Mouse (Mus musculus) liver, adult 2 months (tissue): ENCODE results near the gene Mmp9. TPM values are rescaled to one million over a fixed set of nuclear protein-coding genes. Genes with fewer than 3 reads are reported as not detected.

Experiments used
- DNase-seq: peaks from one replicate; pipeline ENCODE4 v3.0.0-alpha.2; 2011; ENCODE audit warnings: low read depth, low spot score; ENCODE audit errors: extremely low read depth
- H3K27ac ChIP-seq: fragments of 200-500 bp; replicated peaks from 2 replicates; pipeline ENCODE4 v1.5.1; 2012; ENCODE audit warnings: low read depth, mild to moderate bottlenecking, control low read depth, inconsistent platforms, low read length; ENCODE audit not compliant: insufficient read depth
- H3K27me3 ChIP-seq: fragments of 200-500 bp; 2 replicates; pipeline ENCODE4 v1.6.1; 2012; ENCODE audit warnings: mild to moderate bottlenecking, moderate library complexity, low read length, inconsistent platforms; ENCODE audit not compliant: control insufficient read depth, insufficient read depth
- H3K36me3 ChIP-seq: fragments of 200-500 bp; 2 replicates; pipeline ENCODE4 v1.6.1; 2012; ENCODE audit warnings: low read length, inconsistent platforms; ENCODE audit not compliant: control insufficient read depth, insufficient read depth
- H3K4me1 ChIP-seq: fragments of 200-500 bp; 2 replicates; pipeline ENCODE4 v1.6.1; 2011; ENCODE audit warnings: low read length; ENCODE audit not compliant: control insufficient read depth, insufficient read depth
- H3K4me3 ChIP-seq: fragments of 200-500 bp; 2 replicates; pipeline ENCODE4 v1.5.1; 2011; ENCODE audit warnings: low read depth, mild to moderate bottlenecking, control low read depth, low read length, moderate library complexity; ENCODE audit not compliant: insufficient read depth
- H3K79me2 ChIP-seq: fragments of 200-500 bp; 2 replicates; pipeline ENCODE4 v1.6.1; 2012; ENCODE audit warnings: inconsistent platforms, mild to moderate bottlenecking, low read length, moderate library complexity; ENCODE audit not compliant: control insufficient read depth, insufficient read depth
- H3K9ac ChIP-seq: fragments of 200-500 bp; 2 replicates; pipeline ENCODE4 v1.6.1; 2012; ENCODE audit warnings: low read depth, mild to moderate bottlenecking, control low read depth, inconsistent platforms, low read length
- CTCF ChIP-seq: fragments of 200-500 bp; IDR thresholded peaks from 2 replicates; pipeline ENCODE4 v1.5.1; 2011; ENCODE audit warnings: low read depth, low read length, control low read depth
- POLR2A ChIP-seq: fragments of 200-500 bp; IDR thresholded peaks from 2 replicates; pipeline ENCODE4 v1.6.1; 2011; ENCODE audit warnings: low read length, control low read depth; ENCODE audit not compliant: insufficient read depth; ENCODE audit errors: extremely low read depth
- WGBS: fragments of 180-500 bp; shearing (Covaris S2); methylation state at CpG from one replicate; pipeline ENCODE4 v1.1.7; 2018; 5-methylcytosine and 5-hydroxymethylcytosine counted together
- polyA plus RNA-seq: library from polyadenylated mRNA; depleted of rRNA; stranded (reverse); fragments of >200 nt; gene quantifications from 2 replicates; pipeline ENCODE4 v1.2.3, GENCODE M21; 2012
- total RNA-seq: library from RNA; depleted of rRNA; stranded (reverse); fragments of >200 nt; gene quantifications from 2 replicates; pipeline ENCODE4 v1.2.3, GENCODE M21; 2014

The Mmp9 gene
- total and polyA plus RNA-seq, 2 experiments, result 0.55 to 0.65 TPM

GRCm38 (mm10) chr2:164903496-164903895, 37.1 kb upstream of the Mmp9 start:
- DNase-seq, result peak; percentile 65
- no peak overlapping the region for H3K4me3 ChIP-seq
- no peak overlapping the region for H3K27ac ChIP-seq
- H3K36me3 ChIP-seq, result peaks cover 44% of the 10 kb centered on the region
- TF ChIP-seq CTCF (no peak), POLR2A (no peak)
- H3K4me1 ChIP-seq, result no peaks in the 10 kb centered on the region
- 20% methylated on average over 1 of the region's 1 CpGs for WGBS
- H3K27me3 ChIP-seq, result no peaks in the 10 kb centered on the region
- no peaks in the 10 kb centered on the region for H3K79me2 ChIP-seq
- H3K9ac ChIP-seq, result no peak overlapping the region

DNA sequence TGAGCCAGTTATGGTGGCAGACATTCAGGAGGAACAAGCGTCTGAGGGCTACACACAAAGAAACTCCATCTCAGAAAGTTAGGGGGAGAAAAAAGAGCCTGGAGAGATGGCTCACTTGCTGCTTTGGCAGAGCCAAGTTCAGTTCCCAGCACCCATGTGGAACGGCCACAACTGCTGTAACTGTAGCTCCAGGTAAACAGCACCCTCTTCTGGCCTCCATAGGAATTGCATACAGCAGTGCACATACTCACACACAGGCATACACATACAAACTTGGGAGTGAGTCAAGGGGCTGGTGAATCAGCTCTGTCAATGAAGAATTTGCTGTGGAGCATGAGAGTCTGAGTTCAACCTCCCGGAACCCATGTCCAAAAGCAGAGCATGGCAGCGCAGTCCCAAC, 34.5 kb upstream of the Mmp9 start:
- no peak for DNase-seq
- WGBS, result over 99% methylated on average over 4 of the region's 4 CpGs
- peaks cover 35% of the 10 kb centered on the region for H3K36me3 ChIP-seq
- H3K4me3 ChIP-seq, result no peak overlapping the region
- peaks cover 5% of the 10 kb centered on the region for H3K4me1 ChIP-seq
- H3K27me3 ChIP-seq, result no peaks in the 10 kb centered on the region
- no peak overlapping the region for H3K9ac ChIP-seq
- peaks cover 5% of the 10 kb centered on the region; the same call in 1 of the 2 replicates for H3K79me2 ChIP-seq
- TF ChIP-seq POLR2A, result no peak
- 0 out of 2 replicates have a peak, but pooled peaks have one; percentile 21 for TF ChIP-seq CTCF
- H3K27ac ChIP-seq, result no peak overlapping the region

- H3K9ac ChIP-seq, result no peak overlapping the region
- H3K36me3 ChIP-seq, result peaks cover 33% of the 10 kb centered on the region
- H3K4me1 ChIP-seq, result peaks cover 10% of the 10 kb centered on the region
- 95% methylated on average over 12 of the region's 12 CpGs for WGBS
- no peak overlapping the region for H3K27ac ChIP-seq
- TF ChIP-seq CTCF (no peak), POLR2A (no peak)
- H3K27me3 ChIP-seq, result no peaks in the 10 kb centered on the region
- no peak overlapping the region for H3K4me3 ChIP-seq
- peaks cover 5% of the 10 kb centered on the region; the same call in 1 of the 2 replicates for H3K79me2 ChIP-seq
- no peak for DNase-seq
These were observed 33.1 kb upstream of the Mmp9 start for GRCm38 (mm10) chr2:164907511-164907910.

DNA sequence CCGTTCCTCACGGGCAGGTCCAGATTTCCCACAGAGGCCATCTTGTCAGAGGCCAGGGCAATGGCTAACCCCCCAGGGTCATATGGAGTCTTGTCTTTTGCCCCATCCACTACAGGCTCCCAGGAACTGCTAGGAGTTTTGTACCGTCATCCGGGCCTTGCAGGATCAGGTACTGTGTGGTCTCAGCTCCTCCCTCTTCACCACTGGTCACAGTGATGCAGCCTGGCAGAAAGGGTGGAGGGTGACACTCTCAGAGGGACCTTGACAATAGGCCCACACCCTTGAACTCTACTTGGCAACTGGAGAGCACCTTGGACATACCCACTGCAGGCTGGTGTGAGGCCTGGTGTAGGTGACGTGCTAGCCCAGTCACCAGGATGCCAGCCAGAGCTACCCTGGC, 32.6 kb upstream of the Mmp9 start:
- no peak overlapping the region for H3K27ac ChIP-seq
- no peak overlapping the region for H3K9ac ChIP-seq
- no peak overlapping the region for H3K4me3 ChIP-seq
- no peak for DNase-seq
- 96% methylated on average over 5 of the region's 5 CpGs for WGBS
- no peak for TF ChIP-seq POLR2A
- no peak for TF ChIP-seq CTCF
- H3K36me3 ChIP-seq, result peaks cover 32% of the 10 kb centered on the region
- H3K79me2 ChIP-seq, result peaks cover 5% of the 10 kb centered on the region; the same call in 1 of the 2 replicates
- H3K4me1 ChIP-seq, result peaks cover 10% of the 10 kb centered on the region
- H3K27me3 ChIP-seq, result no peaks in the 10 kb centered on the region

DNA sequence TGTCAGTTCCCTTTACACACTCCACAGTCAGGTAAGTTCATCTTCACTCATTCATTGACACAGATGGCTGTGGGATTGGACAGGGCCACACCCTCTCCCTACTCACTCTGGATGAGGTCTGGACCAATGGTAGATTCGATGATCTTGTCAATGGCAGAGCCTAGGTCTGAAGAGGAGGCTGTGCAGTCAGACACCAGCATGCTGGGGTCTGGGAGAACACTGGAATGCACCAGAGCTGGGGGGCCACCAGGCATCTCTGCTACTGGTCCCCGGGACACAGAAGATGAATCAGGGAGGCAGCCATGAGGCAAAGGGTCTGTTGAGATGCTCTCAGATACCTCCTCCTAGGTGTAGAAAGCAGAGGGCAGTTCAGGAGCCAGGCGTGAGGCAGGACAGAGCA, 31.5 kb upstream of the Mmp9 start:
- TF ChIP-seq CTCF, result no peak
- no peak for TF ChIP-seq POLR2A
- no peaks in the 10 kb centered on the region for H3K27me3 ChIP-seq
- H3K4me3 ChIP-seq, result no peak overlapping the region
- H3K4me1 ChIP-seq, result peaks cover 12% of the 10 kb centered on the region
- no peak for DNase-seq
- H3K27ac ChIP-seq, result no peak overlapping the region
- WGBS, result 94% methylated on average over 3 of the region's 3 CpGs
- no peak overlapping the region for H3K9ac ChIP-seq
- H3K79me2 ChIP-seq, result peaks cover 5% of the 10 kb centered on the region; the same call in 1 of the 2 replicates
- H3K36me3 ChIP-seq, result peaks cover 30% of the 10 kb centered on the region

DNA sequence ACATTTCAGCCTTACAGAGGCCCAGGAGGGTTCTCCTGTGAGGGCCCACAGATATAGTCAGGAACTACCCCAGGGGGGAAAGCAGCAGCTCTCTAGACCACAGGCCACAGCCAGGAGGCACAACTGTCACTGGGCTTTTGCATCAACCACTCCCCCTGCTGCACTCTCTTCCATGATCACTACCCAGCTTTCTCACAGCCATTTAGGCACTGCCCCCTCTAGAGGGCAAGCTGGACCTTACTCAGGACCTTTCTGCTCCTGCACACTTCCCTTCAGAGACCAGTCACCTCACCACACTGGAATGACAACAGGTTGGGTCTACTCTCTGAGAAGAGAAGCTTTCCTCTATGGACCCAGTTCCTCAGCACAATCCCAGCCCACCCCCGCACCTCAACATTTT, 31.0 kb upstream of the Mmp9 start:
- TF ChIP-seq CTCF, result peak; percentile 55
- TF ChIP-seq POLR2A, result no peak
- H3K27ac ChIP-seq, result no peak overlapping the region
- 70% methylated on average over 1 of the region's 1 CpGs for WGBS
- peak; percentile 49 for DNase-seq
- no peak overlapping the region for H3K4me3 ChIP-seq
- H3K4me1 ChIP-seq, result peaks cover 12% of the 10 kb centered on the region
- peaks cover 27% of the 10 kb centered on the region for H3K36me3 ChIP-seq
- H3K27me3 ChIP-seq, result no peaks in the 10 kb centered on the region
- no peak overlapping the region for H3K9ac ChIP-seq
- H3K79me2 ChIP-seq, result peaks cover 5% of the 10 kb centered on the region; the same call in 1 of the 2 replicates
